Mouse (Mus musculus) midbrain, embryonic 10.5 days (tissue): ENCODE results near the gene Med21. TPM values are rescaled to one million over a fixed set of nuclear protein-coding genes. Genes with fewer than 3 reads are reported as not detected.

ENCODE experiments used
- polyA plus RNA-seq: library from polyadenylated mRNA; unstranded; fragments of >200 nt; fragmentation: Nextera tagmentation; extraction: Ambion mirVana; gene quantifications from 2 replicates; pipeline ENCODE4 v1.2.1, GENCODE M21; 2016

Gene Med21
- polyA plus RNA-seq, 1 experiment from 2014 or later = 135 TPM

Other genes with a start within 250 kb of the Med21 start
- gene Itpr2, start 140.3 kb upstream of the Med21 start, polyA plus RNA-seq = 4.4 and 5.2 TPM in 2 replicates
- 78.6 and 82.2 TPM in 2 replicates for gene Fgfr1op2, start 65.3 kb upstream of the Med21 start, polyA plus RNA-seq
- 86.0 and 89.6 TPM in 2 replicates for gene Ints13, start 64.7 kb upstream of the Med21 start, polyA plus RNA-seq
- gene Tm7sf3, start 277 bp downstream of the Med21 start, polyA plus RNA-seq = 26.0 and 27.1 TPM in 2 replicates
- gene Stk38l, start 82.4 kb downstream of the Med21 start, polyA plus RNA-seq = 21.0 and 21.2 TPM in 2 replicates
- gene Arntl2, start 153.5 kb downstream of the Med21 start, polyA plus RNA-seq = 1.9 and 2.0 TPM in 2 replicates
- not detected in 2 replicates for gene Smco2, start 207.6 kb downstream of the Med21 start, polyA plus RNA-seq
- 28.4 and 28.8 TPM in 2 replicates for gene Ppfibp1, start 245.9 kb downstream of the Med21 start, polyA plus RNA-seq